ENCODE assay signal across 8 mouse cellular contexts in genomic region chr3:157533964-157534785, GRCm38 (mm10). TPM values are rescaled to one million over a fixed set of nuclear protein-coding genes. Genes with fewer than 3 reads are reported as not detected.
DNase-seq lines count a peak whose midpoint lies in the region; ATAC-seq and TF ChIP-seq lines count a peak whose summit lies in the region.

Zranb2 (plus strand) TSS chr3:157534160.

- TF ChIP-seq EP300 in CH12.LX (IDR thresholded peaks at IDR 0.05; ENCODE audit: low read length) = no peak

- peak in 1 of 2 experiments; percentile 45; a peak in 2 of 4 replicates for TF ChIP-seq CTCF in CH12.LX (conservative IDR thresholded peaks at IDR 0.05 in 1 of 2, IDR thresholded peaks at IDR 0.05 in 1 of 2; ENCODE audit: low read depth in 2 of 2, low read length in 2 of 2)

- peak within 1 kb of the TSS; percentile 41 for H3K4me2 ChIP-seq in CH12.LX (ENCODE audit: insufficient read depth, low read depth, poor library complexity, severe bottlenecking)
- peak within 1 kb of the TSS; percentile 83 for H3K4me2 ChIP-seq in heart, embryonic 14.5 days (ENCODE audit: low read length)
- peak within 1 kb of the TSS; percentile 66 for H3K4me2 ChIP-seq in liver, embryonic 13.5 days
- peak within 1 kb of the TSS; percentile 74 for H3K4me2 ChIP-seq in stomach, embryonic 14.5 days (replicated peaks; ENCODE audit: low read depth, low read length)

- TF ChIP-seq RAD21 in CH12.LX (IDR thresholded peaks at IDR 0.05; ENCODE audit: low read depth, low read length) = no peak

- H3K4me1 ChIP-seq in CH12.LX (ENCODE audit: control insufficient read depth in 1 of 2, insufficient read depth in 2 of 2) = peaks cover 7 to 38% of the 10 kb centered on the region in 2 experiments
- H3K4me1 ChIP-seq in forebrain, embryonic 10.5 days = peaks cover 15% of the 10 kb centered on the region
- H3K4me1 ChIP-seq in heart, embryonic 14.5 days (ENCODE audit: control insufficient read depth in 2 of 2, insufficient read depth in 2 of 2, low read length in 2 of 2) = peaks cover 0 to 7% of the 10 kb centered on the region in 2 experiments; a peak in 2 of 4 replicates
- peaks cover 16% of the 10 kb centered on the region for H3K4me1 ChIP-seq in liver, embryonic 13.5 days (replicated peaks)
- H3K4me1 ChIP-seq in stomach, embryonic 14.5 days (ENCODE audit: control insufficient read depth, insufficient read depth, low read length) = peaks cover 10% of the 10 kb centered on the region; the same call in 1 of the 2 replicates

- peak within 1 kb of the TSS; percentile 71 to 84 (median 77) for H3K4me3 ChIP-seq in CH12.LX (replicated peaks in 1 of 3; ENCODE audit: low read depth in 2 of 3, low read length in 2 of 3, poor library complexity in 1 of 3)
- H3K4me3 ChIP-seq in forebrain, embryonic 10.5 days = peak within 1 kb of the TSS; percentile 83
- H3K4me3 ChIP-seq in heart, embryonic 14.5 days (ENCODE audit: control insufficient read depth in 1 of 2, insufficient read depth in 1 of 2, low read depth in 1 of 2, low read length in 2 of 2) = peak within 1 kb of the TSS; percentile 73 to 81
- peak within 1 kb of the TSS; percentile 87 for H3K4me3 ChIP-seq in liver, embryonic 13.5 days (replicated peaks)
- peak within 1 kb of the TSS; percentile 88 for H3K4me3 ChIP-seq in stomach, embryonic 14.5 days (ENCODE audit: low read depth, low read length)

- under 1% methylated on average over 78 of the region's 91 CpGs for WGBS in forebrain, embryonic 10.5 days
- under 1% methylated on average over 79 of the region's 91 CpGs for WGBS in heart, embryonic 14.5 days
- under 1% methylated on average over 84 of the region's 91 CpGs for WGBS in liver, embryonic 13.5 days (ENCODE audit: insufficient replicate concordance)
- WGBS in stomach, embryonic 14.5 days = under 1% methylated on average over 86 of the region's 91 CpGs

- peak; percentile 98 for DNase-seq in CH12.LX (ENCODE audit: extremely low read depth)
- DNase-seq in c-Kit-positive CD71-negative TER-119-negative erythroid progenitor cells, embryonic 14.5 days (ENCODE audit: low read depth) = peak; percentile 75
- DNase-seq in forebrain, embryonic 10.5 days (ENCODE audit: extremely low spot score, low spot score) = peak; percentile 94
- DNase-seq in kidney, postnatal 14 days = peak; percentile 95
- DNase-seq in liver, embryonic 13.5 days = peak; percentile 87
- DNase-seq in natural killer cell, adult 2 months (ENCODE audit: low spot score in 2 of 2) = peak; percentile 89 to 93

- no peaks in the 10 kb centered on the region for H3K9me3 ChIP-seq in CH12.LX (replicated peaks; ENCODE audit: low read length)
- no peaks in the 10 kb centered on the region for H3K9me3 ChIP-seq in forebrain, embryonic 10.5 days
- H3K9me3 ChIP-seq in heart, embryonic 14.5 days (ENCODE audit: control insufficient read depth, low read length) = no peaks in the 10 kb centered on the region
- H3K9me3 ChIP-seq in liver, embryonic 13.5 days (replicated peaks) = no peaks in the 10 kb centered on the region; the same call in 1 of the 2 replicates
- no peaks in the 10 kb centered on the region for H3K9me3 ChIP-seq in stomach, embryonic 14.5 days (ENCODE audit: control insufficient read depth, low read depth, low read length)

- peaks cover 16 to 32% of the 10 kb centered on the region in 2 experiments for H3K36me3 ChIP-seq in CH12.LX (replicated peaks in 1 of 2; ENCODE audit: control insufficient read depth in 1 of 2, insufficient read depth in 1 of 2, low read length in 1 of 2)
- peaks cover 33% of the 10 kb centered on the region for H3K36me3 ChIP-seq in forebrain, embryonic 10.5 days (replicated peaks)
- H3K36me3 ChIP-seq in heart, embryonic 14.5 days (ENCODE audit: control insufficient read depth, insufficient read depth, low read length) = peaks cover 26% of the 10 kb centered on the region
- H3K36me3 ChIP-seq in liver, embryonic 13.5 days = peaks cover 19% of the 10 kb centered on the region
- peaks cover 12% of the 10 kb centered on the region for H3K36me3 ChIP-seq in stomach, embryonic 14.5 days (ENCODE audit: control insufficient read depth, insufficient read depth, low read length)

- peak; percentile 91 for ATAC-seq in heart, embryonic 14.5 days (ENCODE audit: insufficient number of reproducible peaks, insufficient read depth, low FRiP score, low read depth)
- peak; percentile 89 for ATAC-seq in liver, embryonic 13.5 days (ENCODE audit: low read depth)
- peak; percentile 96 for ATAC-seq in stomach, embryonic 14.5 days (ENCODE audit: insufficient number of reproducible peaks, insufficient read depth, low FRiP score, low read depth)

- peak; percentile 96 for TF ChIP-seq POLR2A in CH12.LX (IDR thresholded peaks at IDR 0.05; ENCODE audit: low read depth, low read length)

- dilution Hi-C loops in CH12.LX (cut with MboI; ENCODE audit: extremely low pct_ligation_motif_present, extremely low pct_unique_long_range_greater_than_20kb, low sequenced_read_pairs) = no loop called here

- peaks cover 40% of the 10 kb centered on the region for H3K79me2 ChIP-seq in CH12.LX (replicated peaks; ENCODE audit: control insufficient read depth, extremely low read depth, insufficient read depth, poor library complexity, severe bottlenecking)

- no peaks in the 10 kb centered on the region for H3K27me3 ChIP-seq in CH12.LX (replicated peaks)
- H3K27me3 ChIP-seq in forebrain, embryonic 10.5 days (ENCODE audit: poor library complexity, severe bottlenecking) = peaks cover 42% of the 10 kb centered on the region
- H3K27me3 ChIP-seq in heart, embryonic 14.5 days (ENCODE audit: control insufficient read depth, insufficient read depth, low read length) = peaks cover 40% of the 10 kb centered on the region
- H3K27me3 ChIP-seq in liver, embryonic 13.5 days = peaks cover 38% of the 10 kb centered on the region
- H3K27me3 ChIP-seq in stomach, embryonic 14.5 days (ENCODE audit: control insufficient read depth, insufficient read depth, low read length) = 0 out of 2 replicates have a peak, but pooled peaks cover 4% of the 10 kb centered on the region

- H3K9ac ChIP-seq in CH12.LX (ENCODE audit: insufficient read depth, low read depth) = peak within 1 kb of the TSS; percentile 88
- H3K9ac ChIP-seq in heart, embryonic 14.5 days (ENCODE audit: low read length) = peak within 1 kb of the TSS; percentile 96
- H3K9ac ChIP-seq in liver, embryonic 13.5 days = peak within 1 kb of the TSS; percentile 92
- peak within 1 kb of the TSS; percentile 88 for H3K9ac ChIP-seq in stomach, embryonic 14.5 days (replicated peaks; ENCODE audit: low read depth, low read length)

- in situ Hi-C loops in CH12.LX (cut with MboI; ENCODE audit: low pct_ligation_motif_present, low pct_unique_long_range_greater_than_20kb, low sequenced_read_pairs) = loop anchor here (25.0 kb wide), 1 partner anchor 478 kb away; no protein-coding TSS in a partner anchor

- H3K27ac ChIP-seq in CH12.LX (ENCODE audit: insufficient read depth, low read depth) = peak within 1 kb of the TSS; percentile 73
- peak within 1 kb of the TSS; percentile 100 for H3K27ac ChIP-seq in forebrain, embryonic 10.5 days
- H3K27ac ChIP-seq in heart, embryonic 14.5 days (replicated peaks in 1 of 2; ENCODE audit: control insufficient read depth in 1 of 2, insufficient read depth in 1 of 2, low read depth in 2 of 2, low read length in 2 of 2) = peak within 1 kb of the TSS; percentile 90 to 95
- H3K27ac ChIP-seq in liver, embryonic 13.5 days = peak within 1 kb of the TSS; percentile 93
- H3K27ac ChIP-seq in stomach, embryonic 14.5 days (ENCODE audit: low read length) = peak within 1 kb of the TSS; percentile 91

TF ChIP-seq in CH12.LX, 34 proteins besides CTCF, POLR2A, EP300 and RAD21 (continues in another document):
- peak; percentile 66 for TF ChIP-seq USF2 (conservative IDR thresholded peaks at IDR 0.05; ENCODE audit: low read depth, low read length)
- no peak for TF ChIP-seq E2F4 (IDR thresholded peaks at IDR 0.05; ENCODE audit: insufficient replicate concordance, low read depth, low read length)
- peak; percentile 94; the same call in 1 of the 2 replicates for TF ChIP-seq KAT2A (IDR thresholded peaks at IDR 0.05; ENCODE audit: insufficient replicate concordance, low read length)
- peak; percentile 85 for TF ChIP-seq SIN3A (IDR thresholded peaks at IDR 0.05; ENCODE audit: low read length)
- TF ChIP-seq ZC3H11A (IDR thresholded peaks at IDR 0.05; ENCODE audit: low read depth, low read length) = no peak
- TF ChIP-seq BHLHE40 (IDR thresholded peaks at IDR 0.05; ENCODE audit: low read depth, low read length) = peak; percentile 98
- 0 out of 2 replicates have a peak, but pooled peaks have one; percentile 8 for TF ChIP-seq ZNF384 (IDR thresholded peaks at IDR 0.05; ENCODE audit: low read depth, low read length)
- peak; percentile 90 for TF ChIP-seq RCOR1 (conservative IDR thresholded peaks at IDR 0.05; ENCODE audit: low read depth, low read length)
- TF ChIP-seq UBTF (IDR thresholded peaks at IDR 0.05; ENCODE audit: low read depth, low read length) = peak; percentile 67; the same call in 1 of the 2 replicates
- peak; percentile 82; the same call in 1 of the 2 replicates for TF ChIP-seq POLR2AphosphoS2 (IDR thresholded peaks at IDR 0.05; ENCODE audit: low read depth, low read length)
- TF ChIP-seq GABPA (IDR thresholded peaks at IDR 0.05; ENCODE audit: insufficient replicate concordance, low read depth, low read length) = no peak; the same call in 1 of the 2 replicates
- TF ChIP-seq MEF2A (IDR thresholded peaks at IDR 0.05; ENCODE audit: borderline replicate concordance, low read depth, low read length) = peak; percentile 83
- peak; percentile 97 for TF ChIP-seq HCFC1 (IDR thresholded peaks at IDR 0.05; ENCODE audit: low read depth, low read length)
- peak; percentile 94 for TF ChIP-seq TCF12 (IDR thresholded peaks at IDR 0.05; ENCODE audit: low read depth, low read length)
- TF ChIP-seq CHD2 (IDR thresholded peaks at IDR 0.05; ENCODE audit: low read length) = no peak
- TF ChIP-seq USF1 (IDR thresholded peaks at IDR 0.05; ENCODE audit: low read depth, low read length) = peak; percentile 85
- no peak for TF ChIP-seq JUND (conservative IDR thresholded peaks at IDR 0.05; ENCODE audit: low read depth, low read length)
- TF ChIP-seq MXI1 (IDR thresholded peaks at IDR 0.05; ENCODE audit: low read depth, low read length) = peak; percentile 85
- TF ChIP-seq ZKSCAN1 (IDR thresholded peaks at IDR 0.05; ENCODE audit: borderline replicate concordance, low read depth, low read length) = no peak
- peak; percentile 79 for TF ChIP-seq MAZ (IDR thresholded peaks at IDR 0.05; ENCODE audit: low read depth, low read length)

RNA-seq across cellular contexts. Expression of gene Zranb2, which starts in this region (rescaled TPM):
- 87.5 and 116 TPM in 2 replicates for total RNA-seq in CH12.LX (2012; rRNA removed)
- 240 and 260 TPM in 2 replicates for total RNA-seq in CH12.LX (2014; rRNA removed)
- 346 and 358 TPM in 2 replicates for polyA plus RNA-seq in CH12.LX (2012; ENCODE audit: insufficient read length, low read depth)
- polyA plus RNA-seq in forebrain, embryonic 10.5 days (2016; fragmentation: Nextera tagmentation; extraction: Ambion mirVana) = 122 and 127 TPM in 2 replicates
- polyA plus RNA-seq in heart, embryonic 14.5 days (2014; fragmentation: Nextera tagmentation; extraction: Ambion mirVana) = 68.0 and 69.4 TPM in 2 replicates
- 63.5 and 74.4 TPM in 2 replicates for polyA plus RNA-seq in liver, embryonic 13.5 days (2015; fragmentation: Nextera tagmentation; extraction: Ambion mirVana)
- 113 TPM in 2 replicates for polyA plus RNA-seq in stomach, embryonic 14.5 days (2014; fragmentation: Nextera tagmentation; extraction: Ambion mirVana)

Comparison
In these comparisons a context has a peak if more than half of its experiments do, and no peak if none do; other contexts are left out.
1. Peak in every context shown above with its lines: DNase-seq, ATAC-seq, H3K4me3 ChIP-seq and H3K27ac ChIP-seq.